24 mouse cellular contexts compared by ENCODE assay signal in the genomic region with DNA sequence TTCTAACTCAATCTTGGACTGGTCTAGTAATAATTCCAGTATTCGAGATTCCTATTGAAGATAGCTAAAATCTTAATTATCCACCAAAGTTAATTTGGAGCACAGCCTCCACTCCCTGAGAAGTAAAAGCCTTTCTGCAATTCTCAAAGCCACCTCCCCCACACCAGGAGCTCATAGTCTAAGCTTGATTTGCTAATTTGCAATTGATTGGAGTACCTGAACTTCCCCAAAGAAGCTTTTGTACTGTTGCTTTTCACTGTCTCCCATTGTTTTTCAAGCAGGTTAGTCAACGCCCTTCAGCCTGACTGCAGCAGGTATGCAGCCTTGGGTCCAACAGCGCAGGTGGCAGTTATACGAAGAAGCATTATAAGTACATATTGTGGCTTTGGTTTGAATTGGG. TPM values are rescaled to one million over a fixed set of nuclear protein-coding genes. Genes with fewer than 3 reads are reported as not detected.
"Had no signal": no experiment of that assay in that cellular context is flagged by ENCODE, and none has a peak within 500 bp of the region (broad histone marks: within the 10 kb centered on the region; RNA-seq: fewer than 3 reads in every experiment).

No protein-coding gene starts in this region.

- H3K9me3 ChIP-seq: midbrain, embryonic 10.5 days; neural tube, embryonic 13.5 days had no signal

- H3K9ac ChIP-seq: lung, embryonic 14.5 days; midbrain, embryonic 12.5 days; neural tube, embryonic 13.5 days had no signal

- ATAC-seq: midbrain, embryonic 16.5 days had no signal

- H3K4me1 ChIP-seq: midbrain, embryonic 10.5 days; midbrain, embryonic 12.5 days; neural tube, embryonic 13.5 days had no signal

- H3K27me3 ChIP-seq: midbrain, embryonic 12.5 days; neural tube, embryonic 13.5 days had no signal

- H3K4me2 ChIP-seq: lung, embryonic 14.5 days; midbrain, embryonic 12.5 days; neural tube, embryonic 13.5 days had no signal

- H3K27ac ChIP-seq: midbrain, embryonic 10.5 days; midbrain, embryonic 12.5 days; neural tube, embryonic 13.5 days had no signal

- H3K36me3 ChIP-seq: midbrain, embryonic 10.5 days; midbrain, embryonic 12.5 days; neural tube, embryonic 13.5 days had no signal

- H3K4me3 ChIP-seq: midbrain, embryonic 10.5 days; midbrain, embryonic 12.5 days; myocyte; neural tube, embryonic 13.5 days had no signal

- DNase-seq: lung, adult 18-20 months; lung, embryonic 14.5 days; lung, postnatal 10 days; lung, postnatal 4 days; midbrain, embryonic 14.5 days; right cerebral cortex, postnatal 14 days; spleen, adult 18-20 months; thymus, adult 18-20 months; thymus, postnatal 14 days; thymus, postnatal 36 days had no signal

RNA-seq across cellular contexts. Expression of gene Olfr725, which starts 8.8 kb away (rescaled TPM):
- total RNA-seq: megakaryocyte, adult 5-6 weeks; megakaryocyte-erythroid progenitor cell, adult 5-6 weeks; neutrophil, adult 5-6 weeks had no signal
- polyA plus RNA-seq: liver, embryonic 16.5 days; lung, embryonic 14.5 days; lung, embryonic 16.5 days; midbrain, embryonic 10.5 days; midbrain, embryonic 12.5 days; midbrain, embryonic 14.5 days; midbrain, embryonic 16.5 days; myocyte; neural tube, embryonic 11.5 days; neural tube, embryonic 13.5 days; stomach, embryonic 14.5 days; stomach, embryonic 16.5 days; thymus, postnatal 0 days had no signal

RNA-seq across cellular contexts. Expression of gene Olfr726, which starts 59.4 kb away (rescaled TPM):
- total RNA-seq: megakaryocyte, adult 5-6 weeks; megakaryocyte-erythroid progenitor cell, adult 5-6 weeks; neutrophil, adult 5-6 weeks had no signal
- polyA plus RNA-seq: liver, embryonic 16.5 days; lung, embryonic 14.5 days; lung, embryonic 16.5 days; midbrain, embryonic 10.5 days; midbrain, embryonic 12.5 days; midbrain, embryonic 14.5 days; midbrain, embryonic 16.5 days; myocyte; neural tube, embryonic 11.5 days; neural tube, embryonic 13.5 days; stomach, embryonic 14.5 days; stomach, embryonic 16.5 days; thymus, postnatal 0 days had no signal
